Mouse (Mus musculus) E14TG2a.4 (cell line): ENCODE measurements around the gene Myo16.

ENCODE experiments used
- H3K27me3 ChIP-seq: 2 replicates; pipeline ENCODE4 v1.6.1; 2014; ENCODE audit warnings: low read length, control low read depth; ENCODE audit not compliant: insufficient read depth
- H3K36me3 ChIP-seq: 2 replicates; pipeline ENCODE4 v1.6.1; 2014; ENCODE audit warnings: low read length, control low read depth; ENCODE audit not compliant: insufficient read depth
- H3K4me1 ChIP-seq: replicated peaks from 2 replicates; pipeline ENCODE4 v1.6.1; 2014; ENCODE audit warnings: low read depth, low read length, control low read depth
- H3K4me3 ChIP-seq: replicated peaks from 2 replicates; pipeline ENCODE4 v1.5.1; 2014; ENCODE audit warnings: mild to moderate bottlenecking, low read length
- H3K9me3 ChIP-seq: 2 replicates; pipeline ENCODE4 v1.6.1; 2014; ENCODE audit warnings: low read length, control low read depth
- CTCF ChIP-seq: conservative IDR thresholded peaks from 2 replicates; pipeline ENCODE4 v1.5.1; 2014; ENCODE audit warnings: low read length
- NANOG ChIP-seq: IDR thresholded peaks from 2 replicates; pipeline ENCODE4 v1.6.1; 2014; ENCODE audit warnings: borderline replicate concordance, low read length, mixed read lengths
- POU5F1 ChIP-seq: IDR thresholded peaks from 2 replicates; pipeline ENCODE4 v1.6.1; 2014; ENCODE audit warnings: low read length, borderline replicate concordance

The Myo16 gene

DNA sequence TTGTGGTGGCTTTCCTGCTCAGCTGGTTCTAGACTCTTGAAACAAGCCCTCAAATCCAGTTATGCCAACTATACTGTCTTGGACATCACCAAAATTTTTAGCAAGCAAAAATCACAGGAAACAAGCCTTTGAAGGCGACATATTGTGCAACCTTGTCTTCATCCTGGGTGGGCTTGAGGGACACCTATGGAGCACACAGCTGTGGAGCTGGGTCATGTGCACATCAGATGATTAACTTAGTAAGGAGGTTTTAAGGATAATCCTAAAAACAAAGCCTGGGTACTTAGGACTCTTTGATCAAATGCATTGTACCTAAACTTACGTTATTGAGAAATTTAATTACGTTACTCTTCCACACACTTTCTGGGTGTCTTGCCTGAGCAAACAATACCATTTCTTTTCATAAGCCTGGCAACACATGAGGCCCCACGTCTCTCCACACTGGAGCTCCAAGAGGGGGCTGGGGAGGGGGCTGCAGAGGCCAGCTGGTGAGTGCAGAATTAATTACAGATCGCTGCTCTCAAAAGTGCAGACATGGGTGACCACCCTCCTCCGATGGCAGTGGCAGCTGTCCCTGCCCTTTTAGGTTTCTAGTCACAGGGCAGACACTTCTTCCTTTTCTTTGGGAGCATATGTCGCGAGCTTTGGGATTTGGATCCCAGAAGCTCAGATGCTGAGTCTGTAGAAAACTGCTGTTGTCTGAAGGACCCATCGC, 19.5 kb downstream of the Myo16 start:
- Histone ChIP-seq H3K9me3 (no peaks in the 10 kb centered on the region), H3K4me3 (no peak overlapping the region), H3K36me3 (no peaks in the 10 kb centered on the region), H3K4me1 (peaks cover 21% of the 10 kb centered on the region), H3K27me3 (no peaks in the 10 kb centered on the region)
- TF ChIP-seq CTCF: no peak
- no peak for TF ChIP-seq NANOG
- TF ChIP-seq POU5F1: no peak

- TF ChIP-seq CTCF (no peak), NANOG (no peak), POU5F1 (no peak)
- H3K9me3 ChIP-seq: no peaks in the 10 kb centered on the region
- no peaks in the 10 kb centered on the region for H3K36me3 ChIP-seq
- H3K27me3 ChIP-seq: no peaks in the 10 kb centered on the region
- H3K4me3 ChIP-seq: no peak overlapping the region
- peaks cover 21% of the 10 kb centered on the region for H3K4me1 ChIP-seq
Measured at GRCm38 (mm10) chr8:10174201-10174840, 20.6 kb downstream of the Myo16 start.

- Histone ChIP-seq H3K4me3 (no peak overlapping the region), H3K27me3 (no peaks in the 10 kb centered on the region), H3K36me3 (no peaks in the 10 kb centered on the region), H3K9me3 (no peaks in the 10 kb centered on the region), H3K4me1 (peaks cover 21% of the 10 kb centered on the region)
- TF ChIP-seq POU5F1 (no peak), NANOG (no peak), CTCF (no peak)
Measured at GRCm38 (mm10) chr8:10174841-10175680, 21.4 kb downstream of the Myo16 start.

GRCm38 (mm10) chr8:10175976-10176375, 22.3 kb downstream of the Myo16 start:
- no peak overlapping the region for H3K4me3 ChIP-seq
- H3K27me3 ChIP-seq: no peaks in the 10 kb centered on the region
- no peaks in the 10 kb centered on the region for H3K36me3 ChIP-seq
- H3K4me1 ChIP-seq: peaks cover 21% of the 10 kb centered on the region
- TF ChIP-seq NANOG (no peak), CTCF (no peak), POU5F1 (no peak)
- no peaks in the 10 kb centered on the region for H3K9me3 ChIP-seq

DNA sequence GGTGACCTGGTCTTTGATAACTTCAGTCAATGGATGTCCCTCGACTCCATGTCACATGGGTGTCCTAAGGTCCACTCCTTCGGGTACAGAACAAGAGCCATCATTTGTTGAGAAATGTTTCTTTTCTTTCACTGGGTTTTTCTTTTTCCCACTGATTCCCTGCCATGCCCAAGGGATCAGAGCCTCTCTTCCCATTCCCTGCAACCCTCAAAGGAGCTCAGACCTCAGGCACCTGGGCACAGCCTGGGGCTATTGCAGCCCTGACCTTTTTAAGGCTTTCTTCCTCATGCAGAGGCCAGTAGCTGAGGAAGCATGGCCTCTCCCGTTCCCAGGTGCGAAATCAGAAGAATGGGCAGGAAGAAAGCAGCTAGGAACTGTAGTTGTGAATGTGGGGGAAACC, 23.4 kb downstream of the Myo16 start:
- Histone ChIP-seq H3K9me3 (no peaks in the 10 kb centered on the region), H3K36me3 (no peaks in the 10 kb centered on the region), H3K4me3 (no peak overlapping the region), H3K27me3 (no peaks in the 10 kb centered on the region), H3K4me1 (peaks cover 21% of the 10 kb centered on the region)
- TF ChIP-seq POU5F1 (no peak), CTCF (no peak), NANOG (no peak)

GRCm38 (mm10) chr8:10178986-10179385, 25.3 kb downstream of the Myo16 start:
- TF ChIP-seq CTCF (no peak), POU5F1 (no peak), NANOG (no peak)
- Histone ChIP-seq H3K4me1 (peaks cover 21% of the 10 kb centered on the region), H3K36me3 (no peaks in the 10 kb centered on the region), H3K9me3 (no peaks in the 10 kb centered on the region), H3K4me3 (no peak overlapping the region), H3K27me3 (no peaks in the 10 kb centered on the region)

- H3K36me3 ChIP-seq: no peaks in the 10 kb centered on the region
- no peak overlapping the region for H3K4me3 ChIP-seq
- TF ChIP-seq CTCF (no peak), NANOG (no peak), POU5F1 (no peak)
- H3K4me1 ChIP-seq: no peaks in the 10 kb centered on the region
- no peaks in the 10 kb centered on the region for H3K9me3 ChIP-seq
- H3K27me3 ChIP-seq: no peaks in the 10 kb centered on the region
Measured at GRCm38 (mm10) chr8:10190607-10191006, 36.9 kb downstream of the Myo16 start.

GRCm38 (mm10) chr8:10198164-10198563, 44.5 kb downstream of the Myo16 start:
- H3K9me3 ChIP-seq: no peaks in the 10 kb centered on the region
- H3K4me1 ChIP-seq: peaks cover 10% of the 10 kb centered on the region
- no peaks in the 10 kb centered on the region for H3K27me3 ChIP-seq
- no peaks in the 10 kb centered on the region for H3K36me3 ChIP-seq
- no peak for TF ChIP-seq CTCF
- no peak for TF ChIP-seq NANOG
- no peak for TF ChIP-seq POU5F1
- H3K4me3 ChIP-seq: no peak overlapping the region

- TF ChIP-seq NANOG (no peak), CTCF (no peak), POU5F1 (no peak)
- H3K9me3 ChIP-seq: no peaks in the 10 kb centered on the region
- H3K36me3 ChIP-seq: no peaks in the 10 kb centered on the region
- H3K27me3 ChIP-seq: no peaks in the 10 kb centered on the region
- no peak overlapping the region for H3K4me3 ChIP-seq
- H3K4me1 ChIP-seq: peaks cover 10% of the 10 kb centered on the region
Measured at GRCm38 (mm10) chr8:10199301-10199700, 45.6 kb downstream of the Myo16 start.
